Mouse (Mus musculus) CH12.LX (cell line): ENCODE data around the gene Ell.

Experiments
- CTCF ChIP-seq, 2 experiments: IDR thresholded peaks in 1 of 2; conservative IDR thresholded peaks in 1 of 2; 2 replicates each; pipeline ENCODE4 v1.5.1; 2011 to 2012; ENCODE audit warnings: low read depth in 2 of 2, low read length in 2 of 2, improper control_type of control experiment in 1 of 2, inconsistent platforms in 1 of 2, mild to moderate bottlenecking in 1 of 2, moderate library complexity in 1 of 2
- E2F4 ChIP-seq: IDR thresholded peaks from 2 replicates; pipeline ENCODE4 v1.6.1; 2011; ENCODE audit warnings: low read depth, low read length, improper control_type of control experiment; ENCODE audit not compliant: insufficient replicate concordance
- MAZ ChIP-seq: IDR thresholded peaks from 2 replicates; pipeline ENCODE4 v1.6.1; 2012; ENCODE audit warnings: low read depth, mild to moderate bottlenecking, inconsistent platforms, low read length, improper control_type of control experiment, moderate library complexity
- POLR2A ChIP-seq: IDR thresholded peaks from 2 replicates; pipeline ENCODE4 v1.6.1; 2011; ENCODE audit warnings: low read depth, mild to moderate bottlenecking, improper control_type of control experiment, low read length
- TCF12 ChIP-seq: IDR thresholded peaks from 2 replicates; pipeline ENCODE4 v1.6.1; 2014; ENCODE audit warnings: low read depth, mild to moderate bottlenecking, inconsistent platforms, low read length, improper control_type of control experiment
- USF2 ChIP-seq: conservative IDR thresholded peaks from 2 replicates; pipeline ENCODE4 v1.6.1; 2011; ENCODE audit warnings: low read depth, low read length, improper control_type of control experiment

DNA sequence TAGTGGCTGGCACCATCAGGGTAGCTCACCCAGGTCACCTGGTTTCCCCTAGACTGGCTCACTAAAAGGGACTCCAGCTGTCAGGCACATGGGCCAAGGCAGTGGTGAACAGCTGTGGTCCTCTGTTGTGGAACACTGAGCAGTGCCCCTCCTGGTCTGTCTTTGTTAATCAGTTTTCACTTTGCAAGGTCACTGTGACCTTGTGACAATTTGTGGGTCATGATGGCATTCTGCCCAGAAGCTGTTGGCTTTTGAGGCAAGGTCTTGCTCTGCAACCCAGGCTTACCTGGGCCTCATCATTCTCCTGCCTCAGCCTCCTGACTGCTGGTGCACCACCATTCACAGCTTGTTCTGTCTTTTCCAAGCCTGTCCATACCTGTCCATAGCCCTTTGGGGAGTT, 31.1 kb downstream of the Ell start:
- TF ChIP-seq POLR2A (no peak), USF2 (no peak), MAZ (no peak), TCF12 (no peak), CTCF (conservative IDR thresholded peaks at IDR 0.05 in 1 of 2, IDR thresholded peaks at IDR 0.05 in 1 of 2; ENCODE audit: low read depth in 2 of 2, low read length in 2 of 2) (no peak), E2F4 (no peak)
